8 mouse cellular contexts compared by ENCODE assay signal in genomic region chr7:19281680-19282304, GRCm38 (mm10). TPM values are rescaled to one million over a fixed set of nuclear protein-coding genes. Genes with fewer than 3 reads are reported as not detected.
DNase-seq lines count a peak whose midpoint lies in the region; ATAC-seq and TF ChIP-seq lines count a peak whose summit lies in the region.
"Not testable (repeated sequence)": the region's sequence is repeated elsewhere in the genome, so short reads cannot be mapped to it uniquely, and the experiment has no call there.

No protein-coding gene starts in this region.

- not testable (repeated sequence) for TF ChIP-seq CTCF in olfactory bulb, adult 2 months (IDR thresholded peaks at IDR 0.05; ENCODE audit: insufficient read depth, low read depth, low read length)

- peaks cover 65% of the 10 kb centered on the region for H3K27me3 ChIP-seq in embryonic facial prominence, embryonic 12.5 days
- H3K27me3 ChIP-seq in heart, embryonic 11.5 days (ENCODE audit: control insufficient read depth, insufficient read depth, low read length), result peaks cover 55% of the 10 kb centered on the region
- H3K27me3 ChIP-seq in intestine, embryonic 15.5 days (replicated peaks), result peaks cover 46% of the 10 kb centered on the region
- peaks cover 37% of the 10 kb centered on the region for H3K27me3 ChIP-seq in limb, embryonic 14.5 days (ENCODE audit: control insufficient read depth, insufficient read depth, low read length)

- H3K9ac ChIP-seq in embryonic facial prominence, embryonic 12.5 days; heart, embryonic 11.5 days (ENCODE audit: low read depth, low read length); intestine, embryonic 15.5 days; limb, embryonic 14.5 days (ENCODE audit: low read depth, low read length, severe bottlenecking): not testable (repeated sequence)

- not testable (repeated sequence) for H3K36me3 ChIP-seq in embryonic facial prominence, embryonic 12.5 days; heart, embryonic 11.5 days (ENCODE audit: control insufficient read depth, insufficient read depth, low read length); intestine, embryonic 15.5 days; limb, embryonic 14.5 days (ENCODE audit: control insufficient read depth, insufficient read depth, low read length)

- H3K27ac ChIP-seq in embryonic facial prominence, embryonic 12.5 days; heart, embryonic 11.5 days (ENCODE audit: low read depth, low read length); intestine, embryonic 15.5 days; limb, embryonic 14.5 days (replicated peaks; ENCODE audit: low read depth, low read length); olfactory bulb, adult 2 months (ENCODE audit: insufficient read depth, low read depth, low read length): not testable (repeated sequence)

- H3K4me2 ChIP-seq in embryonic facial prominence, embryonic 12.5 days (replicated peaks), result peak overlapping the region; percentile 90
- H3K4me2 ChIP-seq in heart, embryonic 11.5 days, result peak overlapping the region; percentile 71
- H3K4me2 ChIP-seq in intestine, embryonic 15.5 days (replicated peaks), result peak overlapping the region; percentile 100
- H3K4me2 ChIP-seq in limb, embryonic 14.5 days (replicated peaks; ENCODE audit: low read depth, low read length, severe bottlenecking), result peak overlapping the region; percentile 98

- DNase-seq in B cell, adult 2 months, result peak; percentile 64 to 69
- peak; percentile 28 for DNase-seq in adipocyte (ENCODE audit: low spot score)
- DNase-seq in limb, embryonic 14.5 days (ENCODE audit: low spot score), result not testable (repeated sequence)

- peaks cover 11% of the 10 kb centered on the region; the same call in 1 of the 2 replicates for H3K4me1 ChIP-seq in embryonic facial prominence, embryonic 12.5 days
- not testable (repeated sequence) for H3K4me1 ChIP-seq in heart, embryonic 11.5 days (ENCODE audit: control insufficient read depth, insufficient read depth, low read length); limb, embryonic 14.5 days (ENCODE audit: control insufficient read depth, insufficient read depth, low read length)
- peaks cover 12% of the 10 kb centered on the region for H3K4me1 ChIP-seq in intestine, embryonic 15.5 days (replicated peaks)
- H3K4me1 ChIP-seq in olfactory bulb, adult 2 months (ENCODE audit: control insufficient read depth, insufficient read depth, low read length), result peaks cover 12% of the 10 kb centered on the region

- ATAC-seq in embryonic facial prominence, embryonic 12.5 days (ENCODE audit: insufficient number of reproducible peaks, insufficient read depth, low FRiP score, low TSS enrichment); heart, embryonic 11.5 days (replicated peaks; ENCODE audit: insufficient number of reproducible peaks, low FRiP score, low TSS enrichment); limb, embryonic 14.5 days (ENCODE audit: low FRiP score, low read depth): not testable (repeated sequence)
- peak; percentile 5; the same call in 1 of the 2 replicates for ATAC-seq in intestine, embryonic 15.5 days
- peak; percentile 38 for ATAC-seq in megakaryocyte progenitor cell, adult 5-6 weeks (replicated peaks; ENCODE audit: poor library complexity)

- TF ChIP-seq POLR2A in limb, embryonic 14.5 days (IDR thresholded peaks at IDR 0.05; ENCODE audit: borderline replicate concordance, extremely low read depth, insufficient read depth, insufficient read length); olfactory bulb, adult 2 months (IDR thresholded peaks at IDR 0.05; ENCODE audit: insufficient read depth, low read depth, low read length): not testable (repeated sequence)

- H3K4me3 ChIP-seq in embryonic facial prominence, embryonic 12.5 days, result 0 out of 2 replicates have a peak overlapping the region, but pooled peaks have one; percentile 53
- peak overlapping the region; percentile 40 for H3K4me3 ChIP-seq in heart, embryonic 11.5 days (ENCODE audit: low read depth, low read length)
- not testable (repeated sequence) for H3K4me3 ChIP-seq in intestine, embryonic 15.5 days (replicated peaks)
- H3K4me3 ChIP-seq in limb, embryonic 14.5 days (replicated peaks; ENCODE audit: low read length), result peak overlapping the region; percentile 52; the same call in 1 of the 2 replicates
- H3K4me3 ChIP-seq in olfactory bulb, adult 2 months (ENCODE audit: insufficient read depth, low read depth, low read length), result peak overlapping the region; percentile 72

- 35% methylated on average over 6 of the region's 6 CpGs for WGBS in embryonic facial prominence, embryonic 12.5 days
- 33% methylated on average over 6 of the region's 6 CpGs for WGBS in heart, embryonic 11.5 days (ENCODE audit: insufficient replicate concordance)
- WGBS in intestine, embryonic 15.5 days, result 32% methylated on average over 6 of the region's 6 CpGs
- WGBS in limb, embryonic 14.5 days, result 37% methylated on average over 6 of the region's 6 CpGs
- WGBS in olfactory bulb, adult 2 months, result 27% methylated on average over 6 of the region's 6 CpGs

- H3K9me3 ChIP-seq in embryonic facial prominence, embryonic 12.5 days; heart, embryonic 11.5 days (replicated peaks; ENCODE audit: control insufficient read depth, low read length); intestine, embryonic 15.5 days; limb, embryonic 14.5 days (ENCODE audit: control insufficient read depth, low read length): not testable (repeated sequence)

RNA-seq across cellular contexts. Expression of gene Rtn2, which starts 0.6 kb away (rescaled TPM):
- 17.9 and 21.4 TPM in 2 replicates for polyA plus RNA-seq in embryonic facial prominence, embryonic 12.5 days (2016; fragmentation: Nextera tagmentation; extraction: Ambion mirVana)
- 25.3 and 31.2 TPM in 2 replicates for polyA plus RNA-seq in heart, embryonic 11.5 days (2014; fragmentation: Nextera tagmentation; extraction: Ambion mirVana)
- 11.3 and 12.5 TPM in 2 replicates for polyA plus RNA-seq in intestine, embryonic 15.5 days (2015; fragmentation: Nextera tagmentation; extraction: Ambion mirVana)
- polyA plus RNA-seq in limb, embryonic 14.5 days (2012; rRNA removed), result 44.3 and 59.4 TPM in 2 replicates
- 22.5 and 30.6 TPM in 2 replicates for polyA plus RNA-seq in limb, embryonic 14.5 days (2014; fragmentation: Nextera tagmentation; extraction: Ambion mirVana)
- not detected in 2 replicates for total RNA-seq in megakaryocyte progenitor cell, adult 5-6 weeks (2015)
- not detected in 2 replicates for total RNA-seq in megakaryocyte progenitor cell, adult 5-6 weeks (2017)
- polyA plus RNA-seq in olfactory bulb, adult 2 months (2012; ENCODE audit: insufficient read depth, insufficient read length, low replicate concordance, missing spikeins), result not detected in 2 replicates

RNA-seq across cellular contexts. Expression of gene Ppm1n, which starts 1.9 kb away (rescaled TPM):
- 0.18 TPM in 1 of 2 replicates, not detected in the other for polyA plus RNA-seq in embryonic facial prominence, embryonic 12.5 days (2016; fragmentation: Nextera tagmentation; extraction: Ambion mirVana)
- polyA plus RNA-seq in heart, embryonic 11.5 days (2014; fragmentation: Nextera tagmentation; extraction: Ambion mirVana), result 0.34 TPM in 1 of 2 replicates, not detected in the other
- polyA plus RNA-seq in intestine, embryonic 15.5 days (2015; fragmentation: Nextera tagmentation; extraction: Ambion mirVana), result 0.14 and 0.34 TPM in 2 replicates
- not detected in 2 replicates for polyA plus RNA-seq in limb, embryonic 14.5 days (2012; rRNA removed)
- not detected in 2 replicates for polyA plus RNA-seq in limb, embryonic 14.5 days (2014; fragmentation: Nextera tagmentation; extraction: Ambion mirVana)
- total RNA-seq in megakaryocyte progenitor cell, adult 5-6 weeks (2015), result 0.20 TPM in 1 of 2 replicates, not detected in the other
- total RNA-seq in megakaryocyte progenitor cell, adult 5-6 weeks (2017), result not detected in 2 replicates
- polyA plus RNA-seq in olfactory bulb, adult 2 months (2012; ENCODE audit: insufficient read depth, insufficient read length, low replicate concordance, missing spikeins), result not detected in 2 replicates

RNA-seq across cellular contexts. Expression of gene Vasp, which starts 10.2 kb away (rescaled TPM):
- 68.2 and 69.3 TPM in 2 replicates for polyA plus RNA-seq in embryonic facial prominence, embryonic 12.5 days (2016; fragmentation: Nextera tagmentation; extraction: Ambion mirVana)
- polyA plus RNA-seq in heart, embryonic 11.5 days (2014; fragmentation: Nextera tagmentation; extraction: Ambion mirVana), result 61.9 and 102 TPM in 2 replicates
- polyA plus RNA-seq in intestine, embryonic 15.5 days (2015; fragmentation: Nextera tagmentation; extraction: Ambion mirVana), result 109 and 114 TPM in 2 replicates
- polyA plus RNA-seq in limb, embryonic 14.5 days (2012; rRNA removed), result 126 and 169 TPM in 2 replicates
- polyA plus RNA-seq in limb, embryonic 14.5 days (2014; fragmentation: Nextera tagmentation; extraction: Ambion mirVana), result 66.7 and 67.0 TPM in 2 replicates
- 46.7 and 49.6 TPM in 2 replicates for total RNA-seq in megakaryocyte progenitor cell, adult 5-6 weeks (2015)
- total RNA-seq in megakaryocyte progenitor cell, adult 5-6 weeks (2017), result 71.0 and 73.0 TPM in 2 replicates
- polyA plus RNA-seq in olfactory bulb, adult 2 months (2012; ENCODE audit: insufficient read depth, insufficient read length, low replicate concordance, missing spikeins), result not detected in 2 replicates

RNA-seq across cellular contexts. Expression of gene Fosb, which starts 28.1 kb away (rescaled TPM):
- polyA plus RNA-seq in embryonic facial prominence, embryonic 12.5 days (2016; fragmentation: Nextera tagmentation; extraction: Ambion mirVana), result 0.05 TPM in 1 of 2 replicates, not detected in the other
- polyA plus RNA-seq in heart, embryonic 11.5 days (2014; fragmentation: Nextera tagmentation; extraction: Ambion mirVana), result 0.11 and 0.17 TPM in 2 replicates
- polyA plus RNA-seq in intestine, embryonic 15.5 days (2015; fragmentation: Nextera tagmentation; extraction: Ambion mirVana), result 0.09 and 0.14 TPM in 2 replicates
- polyA plus RNA-seq in limb, embryonic 14.5 days (2012; rRNA removed), result 0.69 and 0.88 TPM in 2 replicates
- polyA plus RNA-seq in limb, embryonic 14.5 days (2014; fragmentation: Nextera tagmentation; extraction: Ambion mirVana), result 0.14 and 0.28 TPM in 2 replicates
- 18.2 and 28.4 TPM in 2 replicates for total RNA-seq in megakaryocyte progenitor cell, adult 5-6 weeks (2015)
- total RNA-seq in megakaryocyte progenitor cell, adult 5-6 weeks (2017), result 12.7 and 13.2 TPM in 2 replicates
- polyA plus RNA-seq in olfactory bulb, adult 2 months (2012; ENCODE audit: insufficient read depth, insufficient read length, low replicate concordance, missing spikeins), result not detected in 2 replicates

RNA-seq across cellular contexts. Expression of gene Opa3, which starts 53.7 kb away (rescaled TPM):
- polyA plus RNA-seq in embryonic facial prominence, embryonic 12.5 days (2016; fragmentation: Nextera tagmentation; extraction: Ambion mirVana), result 38.2 and 40.1 TPM in 2 replicates
- polyA plus RNA-seq in heart, embryonic 11.5 days (2014; fragmentation: Nextera tagmentation; extraction: Ambion mirVana), result 41.2 and 41.6 TPM in 2 replicates
- 36.8 and 39.4 TPM in 2 replicates for polyA plus RNA-seq in intestine, embryonic 15.5 days (2015; fragmentation: Nextera tagmentation; extraction: Ambion mirVana)
- 19.6 and 23.6 TPM in 2 replicates for polyA plus RNA-seq in limb, embryonic 14.5 days (2012; rRNA removed)
- polyA plus RNA-seq in limb, embryonic 14.5 days (2014; fragmentation: Nextera tagmentation; extraction: Ambion mirVana), result 27.5 and 31.7 TPM in 2 replicates
- 12.4 and 16.1 TPM in 2 replicates for total RNA-seq in megakaryocyte progenitor cell, adult 5-6 weeks (2015)
- total RNA-seq in megakaryocyte progenitor cell, adult 5-6 weeks (2017), result 19.9 and 25.0 TPM in 2 replicates
- polyA plus RNA-seq in olfactory bulb, adult 2 months (2012; ENCODE audit: insufficient read depth, insufficient read length, low replicate concordance, missing spikeins), result not detected in 2 replicates

Comparison
In these comparisons a context has a peak if more than half of its experiments do, and no peak if none do; other contexts are left out.
1. RNA of gene Rtn2, which starts 0.6 kb away (polyA plus RNA-seq): 22.5 to 59.4 TPM in limb, embryonic 14.5 days, 25.3 to 31.2 TPM in heart, embryonic 11.5 days, 17.9 to 21.4 TPM in embryonic facial prominence, embryonic 12.5 days and 11.3 to 12.5 TPM in intestine, embryonic 15.5 days; not detected in olfactory bulb, adult 2 months; every median in the first group is over 10 times any median in the second.
2. Peak in every context shown above with its lines, with median percentiles within 50 percentile points of each other: H3K4me2 ChIP-seq.